Mouse (Mus musculus): ENCODE measurements at regions not wholly inside any gene's neighbourhood (a gene's known extent, or its start where the extent isn't known, plus 50 kb on each side); places are given as distances from the start of the nearest gene placed in this dataset.

GRCm38 (mm10) chr8:116373063-116373462, 131.7 kb upstream of the Dynlrb2 start:
- peak; percentile 25 for TF ChIP-seq CTCF (IDR thresholded peaks at IDR 0.05; ENCODE audit: low read depth)
- TF ChIP-seq EP300 (IDR thresholded peaks at IDR 0.05; ENCODE audit: low read depth): no peak

Data from liver, embryonic 14.5 days (tissue).